ENCODE assay signal across 11 mouse cellular contexts in genomic region chr12:28460951-28461431, GRCm38 (mm10).
DNase-seq lines count a peak whose midpoint lies in the region; ATAC-seq lines count a peak whose summit lies in the region.
"Had no signal": no experiment of that assay in that cellular context is flagged by ENCODE, and none has a peak within 500 bp of the region (broad histone marks: within the 10 kb centered on the region; RNA-seq: fewer than 3 reads in every experiment).

No protein-coding gene starts in this region.

- H3K4me2 ChIP-seq in hindbrain, embryonic 14.5 days (replicated peaks), result no peak overlapping the region
- H3K4me2 ChIP-seq in midbrain, embryonic 14.5 days (ENCODE audit: low read length), result no peak overlapping the region
- no peak overlapping the region for H3K4me2 ChIP-seq in heart, embryonic 12.5 days
- H3K4me2 ChIP-seq: limb, embryonic 13.5 days had no signal

- H3K9me3 ChIP-seq in hindbrain, embryonic 14.5 days (ENCODE audit: control insufficient read depth, low read length), result no peaks in the 10 kb centered on the region
- no peaks in the 10 kb centered on the region for H3K9me3 ChIP-seq in midbrain, embryonic 14.5 days (ENCODE audit: control insufficient read depth, low read length)
- H3K9me3 ChIP-seq in heart, embryonic 12.5 days (replicated peaks), result 0 out of 2 replicates have a peak, but pooled peaks cover 3% of the 10 kb centered on the region
- H3K9me3 ChIP-seq: limb, embryonic 13.5 days had no signal

- 0 out of 2 replicates have a peak, but pooled peaks cover 6% of the 10 kb centered on the region for H3K4me1 ChIP-seq in hindbrain, embryonic 14.5 days (replicated peaks; ENCODE audit: control insufficient read depth, insufficient read depth, low read length)
- H3K4me1 ChIP-seq in midbrain, embryonic 14.5 days (ENCODE audit: control insufficient read depth, insufficient read depth, low read length), result peaks cover 11% of the 10 kb centered on the region; the same call in 1 of the 2 replicates
- no peaks in the 10 kb centered on the region for H3K4me1 ChIP-seq in heart, embryonic 12.5 days (replicated peaks)
- H3K4me1 ChIP-seq: limb, embryonic 13.5 days had no signal

- no peaks in the 10 kb centered on the region for H3K27me3 ChIP-seq in hindbrain, embryonic 14.5 days (ENCODE audit: control insufficient read depth, insufficient read depth, low read length)
- H3K27me3 ChIP-seq in midbrain, embryonic 14.5 days (ENCODE audit: control insufficient read depth, insufficient read depth, low read length), result no peaks in the 10 kb centered on the region
- no peaks in the 10 kb centered on the region for H3K27me3 ChIP-seq in heart, embryonic 12.5 days (replicated peaks)
- H3K27me3 ChIP-seq: limb, embryonic 13.5 days had no signal

- peak; percentile 91 for DNase-seq in Muller cell, postnatal 12 days (ENCODE audit: inconsistent ontology term)
- DNase-seq in embryo, embryonic 9.5 days (ENCODE audit: extremely low spot score), result peak; percentile 55
- DNase-seq in hindbrain, embryonic 14.5 days (ENCODE audit: low spot score), result peak; percentile 52
- DNase-seq in midbrain, embryonic 14.5 days, result peak; percentile 77
- no peak for DNase-seq in thymus, adult 18-20 months
- DNase-seq in gastrocnemius, postnatal 25 days, result no peak
- DNase-seq: heart, adult 18-20 months; kidney, adult 2 months had no signal

- 11% methylated on average over 2 of the region's 2 CpGs for WGBS in hindbrain, embryonic 14.5 days
- WGBS in midbrain, embryonic 14.5 days, result 0% methylated on average over 2 of the region's 2 CpGs
- WGBS in heart, embryonic 12.5 days, result 58% methylated on average over 2 of the region's 2 CpGs

- peak overlapping the region; percentile 4; the same call in 1 of the 2 replicates for H3K27ac ChIP-seq in hindbrain, embryonic 14.5 days
- 0 out of 2 replicates have a peak overlapping the region, but pooled peaks have one; percentile 33 for H3K27ac ChIP-seq in midbrain, embryonic 14.5 days (replicated peaks; ENCODE audit: low read depth, low read length)
- H3K27ac ChIP-seq in heart, embryonic 12.5 days (ENCODE audit: poor library complexity, severe bottlenecking), result no peak overlapping the region
- H3K27ac ChIP-seq: limb, embryonic 13.5 days had no signal

- no peak overlapping the region for H3K4me3 ChIP-seq in hindbrain, embryonic 14.5 days (replicated peaks; ENCODE audit: low read length)
- no peak overlapping the region for H3K4me3 ChIP-seq in midbrain, embryonic 14.5 days (replicated peaks; ENCODE audit: low read depth, low read length)
- H3K4me3 ChIP-seq in heart, embryonic 12.5 days, result no peak overlapping the region
- H3K4me3 ChIP-seq: limb, embryonic 13.5 days had no signal

- H3K9ac ChIP-seq in hindbrain, embryonic 14.5 days, result no peak overlapping the region
- no peak overlapping the region for H3K9ac ChIP-seq in midbrain, embryonic 14.5 days (replicated peaks; ENCODE audit: low read length)
- no peak overlapping the region for H3K9ac ChIP-seq in heart, embryonic 12.5 days
- H3K9ac ChIP-seq: limb, embryonic 13.5 days had no signal

- ATAC-seq in hindbrain, embryonic 14.5 days (ENCODE audit: low FRiP score), result peak; percentile 82; the same call in 1 of the 2 replicates
- ATAC-seq in midbrain, embryonic 14.5 days (ENCODE audit: low FRiP score, low TSS enrichment), result peak; percentile 50; the same call in 1 of the 2 replicates
- no peak for ATAC-seq in megakaryocyte progenitor cell, adult 5-6 weeks (replicated peaks; ENCODE audit: poor library complexity)
- no peak for ATAC-seq in heart, embryonic 12.5 days (ENCODE audit: insufficient number of reproducible peaks, low FRiP score)

- no peaks in the 10 kb centered on the region for H3K36me3 ChIP-seq in hindbrain, embryonic 14.5 days (replicated peaks; ENCODE audit: control insufficient read depth, insufficient read depth)
- no peaks in the 10 kb centered on the region for H3K36me3 ChIP-seq in midbrain, embryonic 14.5 days (ENCODE audit: control insufficient read depth, insufficient read depth, low read length)
- H3K36me3 ChIP-seq in heart, embryonic 12.5 days, result no peaks in the 10 kb centered on the region
- H3K36me3 ChIP-seq: limb, embryonic 13.5 days had no signal

Comparison
In these comparisons a context has a peak if more than half of its experiments do, and no peak if none do; other contexts are left out.
1. DNase-seq: peak in Muller cell, postnatal 12 days (single experiment), embryo, embryonic 9.5 days (single experiment), hindbrain, embryonic 14.5 days (single experiment) and midbrain, embryonic 14.5 days (single experiment); none in thymus, adult 18-20 months (0 of 2) and gastrocnemius, postnatal 25 days (single experiment).
2. ATAC-seq: peak in hindbrain, embryonic 14.5 days (single experiment) and midbrain, embryonic 14.5 days (single experiment); none in megakaryocyte progenitor cell, adult 5-6 weeks (single experiment) and heart, embryonic 12.5 days (single experiment).